ENCODE assay signal across 9 mouse cellular contexts in genomic region chr2:154655878-154656414, GRCm38 (mm10). TPM values are rescaled to one million over a fixed set of nuclear protein-coding genes. Genes with fewer than 3 reads are reported as not detected.
A peak's percentile ranks its signal among the peaks of the same experiment; 100 is the strongest.
DNase-seq lines count a peak whose midpoint lies in the region; ATAC-seq and TF ChIP-seq lines count a peak whose summit lies in the region.
"Had no signal": no experiment of that assay in that cellular context is flagged by ENCODE, and none has a peak within 500 bp of the region (broad histone marks: within the 10 kb centered on the region; RNA-seq: fewer than 3 reads in every experiment).

No protein-coding gene starts in this region.

- 81% methylated on average over 2 of the region's 2 CpGs for WGBS in heart, adult 2 months
- 68% methylated on average over 2 of the region's 2 CpGs for whole genome bisulfite sequencing in lung, embryonic 16.5 days
- 72% methylated on average over 2 of the region's 2 CpGs for WGBS in limb, embryonic 14.5 days
- WGBS in stomach, embryonic 14.5 days: 63% methylated on average over 2 of the region's 2 CpGs

- peak overlapping the region; percentile 64 for H3K27ac ChIP-seq in heart, adult 2 months
- peak overlapping the region; percentile 40; the same call in 1 of the 2 replicates for H3K27ac ChIP-seq in lung, embryonic 16.5 days (ENCODE audit: low read length)
- 0 out of 2 replicates have a peak overlapping the region, but pooled peaks have one; percentile 13 for H3K27ac ChIP-seq in limb, embryonic 14.5 days (replicated peaks; ENCODE audit: low read depth, low read length)
- H3K27ac ChIP-seq in stomach, embryonic 14.5 days (ENCODE audit: low read length): peak overlapping the region; percentile 59

- no peak for DNase-seq in heart, adult 2 months
- DNase-seq in heart, adult 8-10 months (ENCODE audit: low spot score): no peak
- DNase-seq in lung, postnatal 25 days (ENCODE audit: low spot score): no peak
- no peak for DNase-seq in limb, embryonic 14.5 days (ENCODE audit: low spot score)
- no peak for DNase-seq in B cell, adult 2 months

- ATAC-seq in lung, embryonic 16.5 days (ENCODE audit: low read depth): no peak
- no peak for ATAC-seq in limb, embryonic 14.5 days (ENCODE audit: low FRiP score, low read depth)
- no peak for ATAC-seq in stomach, embryonic 14.5 days (ENCODE audit: insufficient number of reproducible peaks, insufficient read depth, low FRiP score, low read depth)
- ATAC-seq in frontal cortex, adult (ENCODE audit: low TSS enrichment): no peak

- H3K9ac ChIP-seq in heart, adult 2 months (ENCODE audit: low read depth, low read length): no peak overlapping the region
- H3K9ac ChIP-seq in lung, embryonic 16.5 days (ENCODE audit: low read length): peak overlapping the region; percentile 56
- H3K9ac ChIP-seq in limb, embryonic 14.5 days (ENCODE audit: low read depth, low read length, severe bottlenecking): 0 out of 2 replicates have a peak overlapping the region, but pooled peaks have one; percentile 14
- no peak overlapping the region; the same call in 1 of the 2 replicates for H3K9ac ChIP-seq in stomach, embryonic 14.5 days (replicated peaks; ENCODE audit: low read depth, low read length)

- peaks cover 11% of the 10 kb centered on the region for H3K4me1 ChIP-seq in heart, adult 2 months (ENCODE audit: control insufficient read depth, insufficient read depth, low read length)
- H3K4me1 ChIP-seq in lung, embryonic 16.5 days (replicated peaks; ENCODE audit: control insufficient read depth, insufficient read depth, low read length): peaks cover 18% of the 10 kb centered on the region
- H3K4me1 ChIP-seq in limb, embryonic 14.5 days (ENCODE audit: control insufficient read depth, insufficient read depth, low read length): peaks cover 17% of the 10 kb centered on the region
- H3K4me1 ChIP-seq in stomach, embryonic 14.5 days (ENCODE audit: control insufficient read depth, insufficient read depth, low read length): peaks cover 15% of the 10 kb centered on the region; the same call in 1 of the 2 replicates

- H3K4me3 ChIP-seq in heart, adult 2 months: no peak overlapping the region
- peak overlapping the region; percentile 87; the same call in 1 of the 2 replicates for H3K4me3 ChIP-seq in lung, embryonic 16.5 days (ENCODE audit: low read length)
- peak overlapping the region; percentile 70; the same call in 1 of the 2 replicates for H3K4me3 ChIP-seq in limb, embryonic 14.5 days (replicated peaks; ENCODE audit: low read length)
- H3K4me3 ChIP-seq in stomach, embryonic 14.5 days (ENCODE audit: low read depth, low read length): no peak overlapping the region; the same call in 1 of the 2 replicates

- intact Hi-C loops in heart, adult 2 months (cut with DNase I): loop anchor here (2.0 to 5.0 kb wide), 3 partner anchors 21 to 237 kb away; partner anchors contain the start of genes Eif2s2, Raly and a

- no peak for TF ChIP-seq EP300 in heart, adult 2 months (IDR thresholded peaks at IDR 0.05; ENCODE audit: insufficient read depth, low read depth, low read length)

- no peak for TF ChIP-seq POLR2A in heart, adult 2 months (IDR thresholded peaks at IDR 0.05; ENCODE audit: insufficient read depth, low read depth, low read length)
- no peak for TF ChIP-seq POLR2A in limb, embryonic 14.5 days (IDR thresholded peaks at IDR 0.05; ENCODE audit: borderline replicate concordance, extremely low read depth, insufficient read depth, insufficient read length)

- peak overlapping the region; percentile 55; the same call in 1 of the 2 replicates for H3K4me2 ChIP-seq in lung, embryonic 16.5 days (ENCODE audit: low read depth, low read length)
- peak overlapping the region; percentile 63 for H3K4me2 ChIP-seq in limb, embryonic 14.5 days (replicated peaks; ENCODE audit: low read depth, low read length, severe bottlenecking)
- peak overlapping the region; percentile 46; the same call in 1 of the 2 replicates for H3K4me2 ChIP-seq in stomach, embryonic 14.5 days (replicated peaks; ENCODE audit: low read depth, low read length)

- H3K27me3 ChIP-seq in heart, adult 2 months (ENCODE audit: control insufficient read depth, insufficient read depth, low read length): no peaks in the 10 kb centered on the region
- no peaks in the 10 kb centered on the region for H3K27me3 ChIP-seq in lung, embryonic 16.5 days (ENCODE audit: control insufficient read depth, insufficient read depth, low read depth, low read length)
- no peaks in the 10 kb centered on the region for H3K27me3 ChIP-seq in limb, embryonic 14.5 days (ENCODE audit: control insufficient read depth, insufficient read depth, low read length)
- no peaks in the 10 kb centered on the region for H3K27me3 ChIP-seq in stomach, embryonic 14.5 days (ENCODE audit: control insufficient read depth, insufficient read depth, low read length)

- H3K36me3 ChIP-seq in heart, adult 2 months (ENCODE audit: control insufficient read depth, insufficient read depth, low read length): peaks cover 3% of the 10 kb centered on the region; the same call in 1 of the 2 replicates
- peaks cover 2% of the 10 kb centered on the region; the same call in 1 of the 2 replicates for H3K36me3 ChIP-seq in lung, embryonic 16.5 days (ENCODE audit: control insufficient read depth, insufficient read depth, low read length)
- H3K36me3 ChIP-seq in limb, embryonic 14.5 days (ENCODE audit: control insufficient read depth, insufficient read depth, low read length): peaks cover 7% of the 10 kb centered on the region; the same call in 1 of the 2 replicates
- H3K36me3 ChIP-seq in stomach, embryonic 14.5 days (ENCODE audit: control insufficient read depth, insufficient read depth, low read length): peaks cover 5% of the 10 kb centered on the region; the same call in 1 of the 2 replicates

- no peak for TF ChIP-seq CTCF in heart, adult 2 months (IDR thresholded peaks at IDR 0.05)

- no peaks in the 10 kb centered on the region for H3K9me3 ChIP-seq in lung, embryonic 16.5 days (ENCODE audit: control insufficient read depth, low read length)
- H3K9me3 ChIP-seq in limb, embryonic 14.5 days (ENCODE audit: control insufficient read depth, low read length): no peaks in the 10 kb centered on the region
- no peaks in the 10 kb centered on the region for H3K9me3 ChIP-seq in stomach, embryonic 14.5 days (ENCODE audit: control insufficient read depth, low read depth, low read length)

- peaks cover 4% of the 10 kb centered on the region for H3K79me2 ChIP-seq in heart, adult 2 months (replicated peaks; ENCODE audit: control insufficient read depth, insufficient read depth, low read length)

RNA-seq across cellular contexts. Expression of gene Chmp4b, which starts 4.4 kb away (rescaled TPM):
- 100 to 1,000 TPM; 106 to 124 TPM for total RNA-seq in heart, adult 2 months (2021)
- 64.4 and 89.4 TPM in 2 replicates for polyA plus RNA-seq in heart, adult 2 months (2012; rRNA removed)
- 100 to 1,000 TPM; 119 to 132 (median 124) TPM for total RNA-seq in heart, adult 8-10 months (2022)
- 19.3 and 22.6 TPM in 2 replicates for polyA plus RNA-seq in lung, embryonic 16.5 days (2015; fragmentation: Nextera tagmentation; extraction: Ambion mirVana)
- 177 and 206 TPM in 2 replicates for polyA plus RNA-seq in limb, embryonic 14.5 days (2012; rRNA removed)
- polyA plus RNA-seq in limb, embryonic 14.5 days (2014; fragmentation: Nextera tagmentation; extraction: Ambion mirVana): 20.7 and 20.9 TPM in 2 replicates
- 18.4 and 19.1 TPM in 2 replicates for polyA plus RNA-seq in stomach, embryonic 14.5 days (2014; fragmentation: Nextera tagmentation; extraction: Ambion mirVana)

RNA-seq across cellular contexts. Expression of gene 4930519P11Rik, which starts 42.7 kb away (rescaled TPM):
- not detected for total RNA-seq in heart, adult 2 months (2021)
- polyA plus RNA-seq in heart, adult 2 months (2012; rRNA removed): 0.57 TPM in 1 of 2 replicates, not detected in the other
- not detected for total RNA-seq in heart, adult 8-10 months (2022)
- 0.48 TPM in 1 of 2 replicates, not detected in the other for polyA plus RNA-seq in lung, embryonic 16.5 days (2015; fragmentation: Nextera tagmentation; extraction: Ambion mirVana)
- 0.16 and 0.58 TPM in 2 replicates for polyA plus RNA-seq in limb, embryonic 14.5 days (2012; rRNA removed)
- 0.46 TPM in 1 of 2 replicates, not detected in the other for polyA plus RNA-seq in limb, embryonic 14.5 days (2014; fragmentation: Nextera tagmentation; extraction: Ambion mirVana)
- polyA plus RNA-seq in stomach, embryonic 14.5 days (2014; fragmentation: Nextera tagmentation; extraction: Ambion mirVana): not detected in 2 replicates
- polyA plus RNA-seq: activated CD4-positive, CD25-positive, alpha-beta regulatory T cell, adult 4 months had no signal

RNA-seq across cellular contexts. Expression of gene Zfp341, which starts 42.8 kb away (rescaled TPM):
- 1 to 10 TPM; 2.7 to 3.1 TPM for total RNA-seq in heart, adult 2 months (2021)
- polyA plus RNA-seq in heart, adult 2 months (2012; rRNA removed): 4.0 and 4.9 TPM in 2 replicates
- 1 to 10 TPM; 2.4 to 4.3 (median 2.7) TPM for total RNA-seq in heart, adult 8-10 months (2022)
- polyA plus RNA-seq in lung, embryonic 16.5 days (2015; fragmentation: Nextera tagmentation; extraction: Ambion mirVana): 0.88 and 1.0 TPM in 2 replicates
- 7.1 and 8.9 TPM in 2 replicates for polyA plus RNA-seq in limb, embryonic 14.5 days (2012; rRNA removed)
- 0.98 and 1.1 TPM in 2 replicates for polyA plus RNA-seq in limb, embryonic 14.5 days (2014; fragmentation: Nextera tagmentation; extraction: Ambion mirVana)
- polyA plus RNA-seq in stomach, embryonic 14.5 days (2014; fragmentation: Nextera tagmentation; extraction: Ambion mirVana): 0.80 and 1.0 TPM in 2 replicates

RNA-seq across cellular contexts. Expression of gene Pxmp4, which starts 52.4 kb away (rescaled TPM):
- total RNA-seq in heart, adult 2 months (2021): 10 to 100 TPM; 20.9 to 21.5 TPM
- 47.2 and 49.9 TPM in 2 replicates for polyA plus RNA-seq in heart, adult 2 months (2012; rRNA removed)
- total RNA-seq in heart, adult 8-10 months (2022): 10 to 100 TPM; 25.0 to 31.0 (median 27.2) TPM
- polyA plus RNA-seq in lung, embryonic 16.5 days (2015; fragmentation: Nextera tagmentation; extraction: Ambion mirVana): 31.4 and 33.1 TPM in 2 replicates
- 20.6 and 21.2 TPM in 2 replicates for polyA plus RNA-seq in limb, embryonic 14.5 days (2012; rRNA removed)
- polyA plus RNA-seq in limb, embryonic 14.5 days (2014; fragmentation: Nextera tagmentation; extraction: Ambion mirVana): 27.0 and 27.6 TPM in 2 replicates
- polyA plus RNA-seq in stomach, embryonic 14.5 days (2014; fragmentation: Nextera tagmentation; extraction: Ambion mirVana): 29.3 and 29.5 TPM in 2 replicates

Comparison
In these comparisons a context has a peak if more than half of its experiments do, and no peak if none do; other contexts are left out.
1. H3K27ac ChIP-seq: peak in every context shown above with its lines; median percentile 64 in heart, adult 2 months; 59 in stomach, embryonic 14.5 days; 40 in lung, embryonic 16.5 days; 13 in limb, embryonic 14.5 days.
2. H3K4me3 ChIP-seq: peak in lung, embryonic 16.5 days (single experiment) and limb, embryonic 14.5 days (single experiment); none in heart, adult 2 months (single experiment) and stomach, embryonic 14.5 days (single experiment).
3. H3K9ac ChIP-seq: peak in lung, embryonic 16.5 days (single experiment) and limb, embryonic 14.5 days (single experiment); none in heart, adult 2 months (single experiment) and stomach, embryonic 14.5 days (single experiment).
4. Peak in every context shown above with its lines, with median percentiles within 50 percentile points of each other: H3K4me2 ChIP-seq.